Mouse (Mus musculus) stomach, embryonic 16.5 days (tissue): Measurements from ENCODE around the gene Tcp10c. TPM values are rescaled to one million over a fixed set of nuclear protein-coding genes. Genes with fewer than 3 reads are reported as not detected.
"Not testable (repeated sequence)": the region's sequence is repeated elsewhere in the genome, so short reads cannot be mapped to it uniquely, and the experiment has no call there.

ENCODE experiments used
- ATAC-seq: fragments of 200-750 bp; cut with Nextera tagmentation; 2 replicates; pipeline ENCODE4 v1.8.0; 2017; ENCODE audit warnings: moderate number of reproducible peaks, moderate TSS enrichment; ENCODE audit not compliant: insufficient read depth, low FRiP score
- H3K27ac ChIP-seq: fragments of 300-500 bp; sonication (generic); 2 replicates; pipeline ENCODE4 v1.5.1; 2014; ENCODE audit warnings: low read length
- H3K27me3 ChIP-seq: fragments of 300-500 bp; sonication (generic); 2 replicates; pipeline ENCODE4 v1.6.1; 2014; ENCODE audit warnings: low read length, control low read depth, mixed read lengths; ENCODE audit not compliant: control insufficient read depth, insufficient read depth
- H3K36me3 ChIP-seq: fragments of 300-500 bp; sonication (generic); 2 replicates; pipeline ENCODE4 v1.6.1; 2014; ENCODE audit warnings: low read length; ENCODE audit not compliant: control insufficient read depth, insufficient read depth
- H3K4me1 ChIP-seq: fragments of 300-500 bp; sonication (generic); 2 replicates; pipeline ENCODE4 v1.6.1; 2014; ENCODE audit warnings: low read length, control low read depth, mixed read lengths; ENCODE audit not compliant: control insufficient read depth, insufficient read depth
- H3K4me2 ChIP-seq: fragments of 300-500 bp; sonication (generic); 2 replicates; pipeline ENCODE4 v1.6.1; 2014; ENCODE audit warnings: low read depth, low read length, mixed read lengths
- H3K4me3 ChIP-seq: fragments of 300-500 bp; sonication (generic); replicated peaks from 2 replicates; pipeline ENCODE4 v1.5.1; 2014; ENCODE audit warnings: mild to moderate bottlenecking, low read length
- H3K9ac ChIP-seq: fragments of 300-500 bp; sonication (generic); 2 replicates; pipeline ENCODE4 v1.6.1; 2014; ENCODE audit warnings: low read length
- H3K9me3 ChIP-seq: fragments of 300-500 bp; sonication (generic); replicated peaks from 2 replicates; pipeline ENCODE4 v1.6.1; 2016; ENCODE audit warnings: low read length, control low read depth; ENCODE audit not compliant: control insufficient read depth
- WGBS: fragments of 180-500 bp; shearing (Covaris S2); extraction: QIAGEN DNeasy Blood & Tissue Kit; methylation state at CpG from one replicate; pipeline ENCODE4 v1.1.7; 2014; 5-methylcytosine and 5-hydroxymethylcytosine counted together
- polyA plus RNA-seq: library from polyadenylated mRNA; unstranded; fragments of >200 nt; fragmentation: Nextera tagmentation; extraction: Ambion mirVana; gene quantifications from 2 replicates; pipeline ENCODE4 v1.2.1, GENCODE M21; 2015

Gene Tcp10c
- polyA plus RNA-seq, 1 experiment from 2014 or later, result not detected

- not testable (repeated sequence) for H3K4me1 ChIP-seq, H3K9me3 ChIP-seq, H3K27me3 ChIP-seq, H3K4me3 ChIP-seq, H3K27ac ChIP-seq, H3K36me3 ChIP-seq, H3K9ac ChIP-seq, ATAC-seq, H3K4me2 ChIP-seq
- 53% methylated on average over 1 of the region's 1 CpGs for WGBS
Measured at GRCm38 (mm10) chr17:13337931-13338330, 16.4 kb upstream of the Tcp10c start.

GRCm38 (mm10) chr17:13340071-13340470 is 14.3 kb upstream of the Tcp10c start:
- WGBS, result 82% methylated on average over 1 of the region's 1 CpGs
- ATAC-seq, result not testable (repeated sequence)

GRCm38 (mm10) chr17:13345923-13346322 is 8.4 kb upstream of the Tcp10c start:
- H3K9me3 ChIP-seq, ATAC-seq, H3K27ac ChIP-seq, H3K4me3 ChIP-seq, H3K9ac ChIP-seq, H3K27me3 ChIP-seq, H3K4me1 ChIP-seq, H3K36me3 ChIP-seq, H3K4me2 ChIP-seq: not testable (repeated sequence)
- WGBS, result no CpG with 5 or more reads among the region's 4 CpGs

More at GRCm38 (mm10) chr17:13340071-13340470, 14.3 kb upstream of the Tcp10c start:
- H3K9ac ChIP-seq, H3K27ac ChIP-seq, H3K9me3 ChIP-seq, H3K4me1 ChIP-seq, H3K4me2 ChIP-seq, H3K36me3 ChIP-seq, H3K4me3 ChIP-seq, H3K27me3 ChIP-seq: not testable (repeated sequence)

GRCm38 (mm10) chr17:13349563-13349962 is 4.8 kb upstream of the Tcp10c start:
- not testable (repeated sequence) for H3K36me3 ChIP-seq
- 82% methylated on average over 4 of the region's 5 CpGs for WGBS

GRCm38 (mm10) chr17:13353249-13353648 is 1.1 kb upstream of the Tcp10c start:
- H3K9ac ChIP-seq, H3K4me2 ChIP-seq, ATAC-seq: not testable (repeated sequence)

More at GRCm38 (mm10) chr17:13349563-13349962, 4.8 kb upstream of the Tcp10c start:
- not testable (repeated sequence) for H3K4me1 ChIP-seq, H3K4me3 ChIP-seq, H3K27me3 ChIP-seq, H3K27ac ChIP-seq, H3K4me2 ChIP-seq, ATAC-seq, H3K9ac ChIP-seq, H3K9me3 ChIP-seq

GRCm38 (mm10) chr17:13362489-13362888 is 8.1 kb downstream of the Tcp10c start:
- not testable (repeated sequence) for H3K27ac ChIP-seq, H3K9ac ChIP-seq, H3K27me3 ChIP-seq, ATAC-seq, H3K36me3 ChIP-seq, H3K9me3 ChIP-seq, H3K4me2 ChIP-seq, H3K4me1 ChIP-seq, H3K4me3 ChIP-seq
- WGBS, result 91% methylated on average over 2 of the region's 2 CpGs

More at GRCm38 (mm10) chr17:13353249-13353648, 1.1 kb upstream of the Tcp10c start:
- not testable (repeated sequence) for H3K27ac ChIP-seq, H3K4me1 ChIP-seq, H3K27me3 ChIP-seq, H3K4me3 ChIP-seq, H3K36me3 ChIP-seq, H3K9me3 ChIP-seq
- 86% methylated on average over 8 of the region's 8 CpGs for WGBS

- not testable (repeated sequence) for ATAC-seq, H3K9ac ChIP-seq, H3K4me1 ChIP-seq, H3K27me3 ChIP-seq, H3K36me3 ChIP-seq, H3K27ac ChIP-seq, H3K9me3 ChIP-seq, H3K4me2 ChIP-seq, H3K4me3 ChIP-seq
- 91% methylated on average over 3 of the region's 5 CpGs for WGBS
Measured at GRCm38 (mm10) chr17:13363773-13364172, 9.4 kb downstream of the Tcp10c start.

GRCm38 (mm10) chr17:13364196-13364595 is 9.8 kb downstream of the Tcp10c start:
- not testable (repeated sequence) for ATAC-seq, H3K4me1 ChIP-seq, H3K27me3 ChIP-seq, H3K4me2 ChIP-seq, H3K36me3 ChIP-seq, H3K9ac ChIP-seq, H3K27ac ChIP-seq, H3K4me3 ChIP-seq, H3K9me3 ChIP-seq
- 85% methylated on average over 9 of the region's 9 CpGs for WGBS

- H3K27me3 ChIP-seq, H3K9ac ChIP-seq, H3K4me2 ChIP-seq, H3K4me1 ChIP-seq, ATAC-seq, H3K36me3 ChIP-seq, H3K4me3 ChIP-seq, H3K27ac ChIP-seq, H3K9me3 ChIP-seq: not testable (repeated sequence)
- 91% methylated on average over 9 of the region's 9 CpGs for WGBS
Measured at GRCm38 (mm10) chr17:13367181-13367580, 12.8 kb downstream of the Tcp10c start.

GRCm38 (mm10) chr17:13368658-13369057 is 14.3 kb downstream of the Tcp10c start:
- not testable (repeated sequence) for H3K4me2 ChIP-seq, H3K4me1 ChIP-seq, H3K9me3 ChIP-seq, H3K27me3 ChIP-seq, H3K4me3 ChIP-seq, H3K9ac ChIP-seq, ATAC-seq, H3K27ac ChIP-seq, H3K36me3 ChIP-seq
- 87% methylated on average over 6 of the region's 7 CpGs for WGBS
